Mouse (Mus musculus): Measurements from ENCODE around the gene Grin3b. TPM values are rescaled to one million over a fixed set of nuclear protein-coding genes. Genes with fewer than 3 reads are reported as not detected.

Gene Grin3b
- polyA plus RNA-seq, 1 experiment: 0.30 TPM

GRCm38 (mm10) chr10:79937775-79938526, 32.6 kb upstream of the Grin3b start:
- no peak overlapping the region for H3ac ChIP-seq (ENCODE audit: control insufficient read depth, insufficient read length, low read depth)
- no peak for TF ChIP-seq MAX (IDR thresholded peaks at IDR 0.05)
- no peak for TF ChIP-seq MYOG (IDR thresholded peaks at IDR 0.05; ENCODE audit: control insufficient read depth, extremely low read depth, insufficient read length)
- no peak for TF ChIP-seq FOSL1 (IDR thresholded peaks at IDR 0.05; ENCODE audit: insufficient read depth, low read length, poor library complexity, severe bottlenecking)
- H3K79me3 ChIP-seq (ENCODE audit: low read depth): no peaks in the 10 kb centered on the region
- H3K27me3 ChIP-seq (ENCODE audit: control insufficient read depth, insufficient read depth, insufficient read length): no peaks in the 10 kb centered on the region
- H3K79me2 ChIP-seq (ENCODE audit: control insufficient read depth, insufficient read depth): no peaks in the 10 kb centered on the region
- H3K4me3 ChIP-seq (ENCODE audit: insufficient read depth, poor library complexity, severe bottlenecking): no peak overlapping the region
- no peaks in the 10 kb centered on the region for H3K36me3 ChIP-seq (ENCODE audit: control insufficient read depth, insufficient read depth)

- Histone ChIP-seq H3K79me3 (ENCODE audit: low read depth) (no peaks in the 10 kb centered on the region), H3K36me3 (ENCODE audit: control insufficient read depth, insufficient read depth) (no peaks in the 10 kb centered on the region), H3K4me3 (ENCODE audit: insufficient read depth, poor library complexity, severe bottlenecking) (no peak overlapping the region), H3ac (ENCODE audit: control insufficient read depth, insufficient read length, low read depth) (no peak overlapping the region), H3K79me2 (ENCODE audit: control insufficient read depth, insufficient read depth) (no peaks in the 10 kb centered on the region), H3K27me3 (ENCODE audit: control insufficient read depth, insufficient read depth, insufficient read length) (no peaks in the 10 kb centered on the region)
- TF ChIP-seq CTCF (IDR thresholded peaks at IDR 0.05; ENCODE audit: control insufficient read depth, insufficient read depth, insufficient read length) (no peak), MAX (IDR thresholded peaks at IDR 0.05) (no peak), CEBPB (IDR thresholded peaks at IDR 0.05; ENCODE audit: low read depth) (no peak), MYOG (IDR thresholded peaks at IDR 0.05; ENCODE audit: control insufficient read depth, extremely low read depth, insufficient read length) (no peak), MYOD1 (IDR thresholded peaks at IDR 0.05; ENCODE audit: control insufficient read depth, insufficient read length, low read depth) (no peak), USF1 (IDR thresholded peaks at IDR 0.05; ENCODE audit: low read depth) (no peak), FOSL1 (IDR thresholded peaks at IDR 0.05; ENCODE audit: insufficient read depth, low read length, poor library complexity, severe bottlenecking) (no peak)
Measured at GRCm38 (mm10) chr10:79940749-79941148, 29.8 kb upstream of the Grin3b start.

GRCm38 (mm10) chr10:79942988-79943387, 27.5 kb upstream of the Grin3b start:
- H3K79me2 ChIP-seq (ENCODE audit: control insufficient read depth, insufficient read depth): no peaks in the 10 kb centered on the region
- no peaks in the 10 kb centered on the region for H3K36me3 ChIP-seq (ENCODE audit: control insufficient read depth, insufficient read depth)
- TF ChIP-seq USF1 (IDR thresholded peaks at IDR 0.05; ENCODE audit: low read depth) (no peak), FOSL1 (IDR thresholded peaks at IDR 0.05; ENCODE audit: insufficient read depth, low read length, poor library complexity, severe bottlenecking) (no peak), CTCF (IDR thresholded peaks at IDR 0.05; ENCODE audit: control insufficient read depth, insufficient read depth, insufficient read length) (no peak), MYOG (IDR thresholded peaks at IDR 0.05; ENCODE audit: control insufficient read depth, extremely low read depth, insufficient read length) (no peak), MAX (IDR thresholded peaks at IDR 0.05) (no peak), MYOD1 (IDR thresholded peaks at IDR 0.05; ENCODE audit: control insufficient read depth, insufficient read length, low read depth) (no peak), CEBPB (IDR thresholded peaks at IDR 0.05; ENCODE audit: low read depth) (no peak)
- no peak overlapping the region for H3K4me3 ChIP-seq (ENCODE audit: insufficient read depth, poor library complexity, severe bottlenecking)
- no peaks in the 10 kb centered on the region for H3K79me3 ChIP-seq (ENCODE audit: low read depth)
- no peak overlapping the region for H3ac ChIP-seq (ENCODE audit: control insufficient read depth, insufficient read length, low read depth)
- H3K27me3 ChIP-seq (ENCODE audit: control insufficient read depth, insufficient read depth, insufficient read length): no peaks in the 10 kb centered on the region

GRCm38 (mm10) chr10:79943471-79943901, 27.0 kb upstream of the Grin3b start:
- no peak overlapping the region for H3K4me3 ChIP-seq (ENCODE audit: insufficient read depth, poor library complexity, severe bottlenecking)
- no peaks in the 10 kb centered on the region for H3K36me3 ChIP-seq (ENCODE audit: control insufficient read depth, insufficient read depth)
- H3K79me3 ChIP-seq (ENCODE audit: low read depth): no peaks in the 10 kb centered on the region
- TF ChIP-seq MAX (IDR thresholded peaks at IDR 0.05) (no peak), USF1 (IDR thresholded peaks at IDR 0.05; ENCODE audit: low read depth) (no peak), MYOG (IDR thresholded peaks at IDR 0.05; ENCODE audit: control insufficient read depth, extremely low read depth, insufficient read length) (no peak), CTCF (IDR thresholded peaks at IDR 0.05; ENCODE audit: control insufficient read depth, insufficient read depth, insufficient read length) (no peak), FOSL1 (IDR thresholded peaks at IDR 0.05; ENCODE audit: insufficient read depth, low read length, poor library complexity, severe bottlenecking) (no peak), MYOD1 (IDR thresholded peaks at IDR 0.05; ENCODE audit: control insufficient read depth, insufficient read length, low read depth) (no peak), CEBPB (IDR thresholded peaks at IDR 0.05; ENCODE audit: low read depth) (no peak)
- no peaks in the 10 kb centered on the region for H3K27me3 ChIP-seq (ENCODE audit: control insufficient read depth, insufficient read depth, insufficient read length)
- no peaks in the 10 kb centered on the region for H3K79me2 ChIP-seq (ENCODE audit: control insufficient read depth, insufficient read depth)
- no peak overlapping the region for H3ac ChIP-seq (ENCODE audit: control insufficient read depth, insufficient read length, low read depth)

GRCm38 (mm10) chr10:79945507-79946234, 24.8 kb upstream of the Grin3b start:
- peak; percentile 35 for TF ChIP-seq MYOD1 (IDR thresholded peaks at IDR 0.05; ENCODE audit: control insufficient read depth, insufficient read length, low read depth)
- no peak for TF ChIP-seq USF1 (IDR thresholded peaks at IDR 0.05; ENCODE audit: low read depth)
- Histone ChIP-seq H3K79me3 (ENCODE audit: low read depth) (no peaks in the 10 kb centered on the region), H3K36me3 (ENCODE audit: control insufficient read depth, insufficient read depth) (no peaks in the 10 kb centered on the region), H3K79me2 (ENCODE audit: control insufficient read depth, insufficient read depth) (no peaks in the 10 kb centered on the region), H3K27me3 (ENCODE audit: control insufficient read depth, insufficient read depth, insufficient read length) (no peaks in the 10 kb centered on the region), H3K4me3 (ENCODE audit: insufficient read depth, poor library complexity, severe bottlenecking) (no peak overlapping the region), H3ac (ENCODE audit: control insufficient read depth, insufficient read length, low read depth) (no peak overlapping the region)
